Mouse (Mus musculus) liver, embryonic 11.5 days (tissue): ENCODE measurements at regions not wholly inside any gene's neighbourhood (a gene's known extent, or its start where the extent isn't known, plus 50 kb on each side); places are given as distances from the start of the nearest gene placed in this dataset.

ENCODE experiments used
- ATAC-seq: fragments of 200-750 bp; cut with Nextera tagmentation; replicated peaks from 2 replicates; pipeline ENCODE4 v1.8.0; 2017; ENCODE audit warnings: moderate number of reproducible peaks, mild to moderate bottlenecking, moderate TSS enrichment, moderate library complexity; ENCODE audit not compliant: low FRiP score
- DNase-seq: peaks from one replicate; pipeline ENCODE4 v3.0.0-alpha.2; 2017; ENCODE audit warnings: low spot score
- H3K27ac ChIP-seq: fragments of 300-500 bp; sonication (generic); 2 replicates; pipeline ENCODE4 v1.5.1; 2014; ENCODE audit warnings: mild to moderate bottlenecking, low read depth, low read length, control low read depth
- H3K27me3 ChIP-seq: fragments of 300-500 bp; sonication (generic); replicated peaks from 2 replicates; pipeline ENCODE4 v1.6.1; 2014; ENCODE audit warnings: low read length, mixed read lengths; ENCODE audit not compliant: control insufficient read depth, insufficient read depth
- H3K36me3 ChIP-seq: fragments of 300-500 bp; sonication (generic); 2 replicates; pipeline ENCODE4 v1.6.1; 2014; ENCODE audit warnings: mild to moderate bottlenecking, low read length, moderate library complexity, mixed read lengths; ENCODE audit not compliant: control insufficient read depth, insufficient read depth
- H3K4me1 ChIP-seq: fragments of 300-500 bp; sonication (generic); replicated peaks from 2 replicates; pipeline ENCODE4 v1.6.1; 2014; ENCODE audit warnings: low read length, mixed read lengths; ENCODE audit not compliant: control insufficient read depth, insufficient read depth
- H3K4me2 ChIP-seq: fragments of 300-500 bp; sonication (generic); 2 replicates; pipeline ENCODE4 v1.6.1; 2014; ENCODE audit warnings: mild to moderate bottlenecking, control low read depth, moderate library complexity
- H3K4me3 ChIP-seq: fragments of 300-500 bp; sonication (generic); 2 replicates; pipeline ENCODE4 v1.5.1; 2014; ENCODE audit warnings: low read depth, low read length, control low read depth
- H3K9ac ChIP-seq: fragments of 300-500 bp; sonication (generic); 2 replicates; pipeline ENCODE4 v1.6.1; 2014; ENCODE audit warnings: low read depth, low read length, control low read depth
- H3K9me3 ChIP-seq: fragments of 300-500 bp; sonication (generic); 2 replicates; pipeline ENCODE4 v1.6.1; 2016; ENCODE audit warnings: low read length, inconsistent platforms, mixed read lengths; ENCODE audit not compliant: control insufficient read depth
- WGBS: fragments of 180-500 bp; shearing (Covaris S2); extraction: QIAGEN DNeasy Blood & Tissue Kit; methylation state at CpG from one replicate; pipeline ENCODE4 v1.1.7; 2014; 5-methylcytosine and 5-hydroxymethylcytosine counted together

DNA sequence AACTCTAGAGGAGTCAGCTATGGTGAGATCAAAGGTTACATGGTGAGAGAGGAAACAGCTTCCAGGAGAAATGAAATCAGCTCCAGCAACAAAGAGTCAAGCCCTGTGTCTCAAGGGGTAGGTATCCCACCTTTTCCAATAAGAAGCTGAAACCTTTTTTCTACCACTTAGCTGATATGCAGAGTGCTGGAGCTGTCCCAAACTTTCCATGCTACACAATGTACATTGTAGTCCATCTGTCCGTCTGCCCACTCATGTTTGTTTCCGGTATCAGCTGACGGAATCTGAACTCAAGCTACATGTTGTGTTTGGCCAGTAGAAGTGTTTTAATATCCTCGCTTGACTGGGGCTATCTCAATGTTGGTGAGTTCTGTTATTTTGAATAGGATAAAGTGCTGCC lies 83.6 kb upstream of the Ngf start:
- DNase-seq (no peak), ATAC-seq (no peak)
- H3K4me3 ChIP-seq, result no peak overlapping the region
- H3K27ac ChIP-seq, result no peak overlapping the region
- no peaks in the 10 kb centered on the region for H3K36me3 ChIP-seq
- 90% methylated on average over 4 of the region's 4 CpGs for WGBS
- no peak overlapping the region for H3K4me2 ChIP-seq
- H3K9me3 ChIP-seq, result no peaks in the 10 kb centered on the region
- H3K27me3 ChIP-seq, result no peaks in the 10 kb centered on the region
- H3K4me1 ChIP-seq, result no peaks in the 10 kb centered on the region
- no peak overlapping the region for H3K9ac ChIP-seq

DNA sequence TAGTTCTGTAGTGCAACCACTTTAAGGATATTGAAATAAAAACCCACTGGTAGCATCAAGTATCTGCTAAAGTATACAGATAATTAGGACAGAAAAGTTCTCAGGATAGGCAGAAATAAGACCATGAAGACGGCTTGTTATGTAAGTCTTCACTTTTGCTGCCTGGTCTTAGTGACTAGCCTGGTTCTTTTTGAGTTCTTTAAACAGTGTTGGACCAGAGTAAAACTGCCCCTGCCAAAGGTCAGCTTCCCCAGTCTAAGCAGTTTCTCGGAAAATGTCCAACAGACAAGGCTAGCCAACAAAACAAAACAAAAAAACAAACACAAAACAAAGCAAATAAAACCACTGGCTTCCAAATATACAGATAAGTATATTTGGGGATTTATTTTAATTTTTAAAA lies 85.1 kb upstream of the Ngf start:
- Histone ChIP-seq H3K4me1 (no peaks in the 10 kb centered on the region), H3K27me3 (no peaks in the 10 kb centered on the region), H3K4me2 (no peak overlapping the region), H3K4me3 (no peak overlapping the region), H3K9me3 (no peaks in the 10 kb centered on the region), H3K27ac (no peak overlapping the region), H3K36me3 (no peaks in the 10 kb centered on the region), H3K9ac (no peak overlapping the region)
- ATAC-seq (no peak), DNase-seq (no peak)
- 69% methylated on average over 2 of the region's 2 CpGs for WGBS

GRCm38 (mm10) chr3:102383671-102384070 lies 86.0 kb upstream of the Ngf start:
- 50% methylated on average over 8 of the region's 8 CpGs for WGBS
- H3K4me2 ChIP-seq, result no peak overlapping the region
- no peaks in the 10 kb centered on the region for H3K36me3 ChIP-seq
- DNase-seq, result no peak
- H3K27ac ChIP-seq, result no peak overlapping the region
- ATAC-seq, result no peak
- H3K4me3 ChIP-seq, result no peak overlapping the region
- no peaks in the 10 kb centered on the region for H3K27me3 ChIP-seq
- H3K9ac ChIP-seq, result no peak overlapping the region
- H3K9me3 ChIP-seq, result no peaks in the 10 kb centered on the region
- H3K4me1 ChIP-seq, result no peaks in the 10 kb centered on the region

DNA sequence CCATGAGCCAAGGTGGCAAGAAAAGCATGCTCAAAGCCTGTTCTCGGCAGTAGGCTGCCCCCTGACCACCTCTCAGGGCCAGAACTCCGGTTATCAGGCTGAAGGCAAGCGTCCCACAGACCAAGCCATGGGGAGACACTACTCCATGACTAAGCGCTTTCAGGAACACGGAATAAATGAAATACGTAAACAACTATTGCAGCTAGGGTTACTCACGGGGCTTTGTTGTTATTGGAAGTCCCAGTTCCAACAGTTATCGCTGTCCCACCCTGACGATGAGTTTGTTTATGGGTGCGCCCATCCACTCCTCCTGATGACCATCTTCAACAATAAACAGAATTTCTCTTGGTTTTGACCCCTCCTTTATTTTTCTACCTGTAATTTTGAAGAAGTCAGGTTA lies 88.0 kb upstream of the Ngf start:
- no peak overlapping the region for H3K27ac ChIP-seq
- 85% methylated on average over 10 of the region's 10 CpGs for WGBS

DNA sequence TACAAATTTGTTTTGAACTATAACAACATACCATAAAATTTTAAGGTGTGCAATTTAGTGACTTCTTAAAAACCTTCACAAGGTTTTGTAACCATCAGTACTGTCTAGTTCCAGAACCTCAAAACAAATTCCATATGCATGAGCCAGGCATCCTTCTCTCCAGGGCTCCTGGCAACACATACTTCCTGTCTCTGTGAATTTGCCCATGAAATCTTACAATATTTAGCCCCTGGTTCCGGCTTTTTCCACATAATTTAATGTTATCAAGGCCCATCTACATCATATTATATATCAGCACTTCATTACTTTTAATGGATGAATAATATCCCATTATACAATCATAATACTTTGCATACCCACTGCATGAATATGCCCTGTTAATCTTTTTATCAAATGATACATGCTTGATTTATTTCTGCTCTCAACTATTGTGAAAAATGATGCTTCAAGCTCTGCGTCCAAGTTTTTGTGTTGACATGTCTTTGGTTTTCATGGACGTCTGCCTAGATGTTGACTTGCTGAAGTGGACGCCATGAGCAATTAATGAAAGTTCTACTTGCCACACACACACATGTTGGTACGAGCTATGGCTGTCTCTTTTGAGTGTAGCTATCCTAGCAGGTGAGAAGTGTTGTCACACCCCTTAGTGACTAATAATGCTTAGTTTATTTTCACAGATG lies 95.2 kb upstream of the Ngf start:
- Histone ChIP-seq H3K36me3 (no peaks in the 10 kb centered on the region), H3K4me3 (no peak overlapping the region), H3K4me1 (no peaks in the 10 kb centered on the region), H3K4me2 (no peak overlapping the region), H3K9me3 (no peaks in the 10 kb centered on the region), H3K27me3 (no peaks in the 10 kb centered on the region), H3K9ac (no peak overlapping the region), H3K27ac (no peak overlapping the region)
- DNase-seq, result no peak
- ATAC-seq, result no peak
- WGBS, result 79% methylated on average over 5 of the region's 5 CpGs

More for the DNA sequence above, 88.0 kb upstream of the Ngf start:
- DNase-seq, result no peak
- Histone ChIP-seq H3K4me1 (no peaks in the 10 kb centered on the region), H3K9me3 (no peaks in the 10 kb centered on the region), H3K36me3 (no peaks in the 10 kb centered on the region), H3K4me2 (no peak overlapping the region), H3K4me3 (no peak overlapping the region), H3K27me3 (no peaks in the 10 kb centered on the region), H3K9ac (no peak overlapping the region)
- ATAC-seq, result no peak

GRCm38 (mm10) chr3:102372205-102372899 lies 97.4 kb upstream of the Ngf start:
- DNase-seq (no peak), ATAC-seq (no peak)
- Histone ChIP-seq H3K9me3 (no peaks in the 10 kb centered on the region), H3K4me3 (no peak overlapping the region), H3K27ac (no peak overlapping the region), H3K27me3 (no peaks in the 10 kb centered on the region), H3K36me3 (no peaks in the 10 kb centered on the region), H3K4me1 (no peaks in the 10 kb centered on the region), H3K4me2 (no peak overlapping the region), H3K9ac (no peak overlapping the region)
- 66% methylated on average over 8 of the region's 8 CpGs for WGBS

DNA sequence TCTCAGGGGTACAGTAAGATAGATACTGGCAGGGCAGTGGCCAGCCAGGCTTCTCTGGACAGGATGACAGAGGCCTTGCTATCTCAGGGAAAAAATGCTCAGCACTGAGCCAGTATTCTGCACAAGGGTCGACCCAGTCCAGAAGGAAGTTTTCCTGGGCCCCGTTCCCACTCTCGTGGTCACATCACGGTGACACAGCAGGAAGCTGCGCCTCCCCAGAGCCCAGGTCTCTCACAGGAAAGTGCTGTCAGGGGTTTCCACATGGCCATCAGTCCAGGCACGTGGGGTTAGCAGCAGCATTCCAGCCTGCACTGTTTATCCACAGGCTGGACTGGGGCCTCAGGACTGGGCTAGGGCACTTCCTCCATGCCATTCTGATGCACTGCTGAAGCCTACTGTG lies 103.5 kb upstream of the Ngf start:
- Histone ChIP-seq H3K27ac (no peak overlapping the region), H3K27me3 (no peaks in the 10 kb centered on the region), H3K4me2 (no peak overlapping the region), H3K4me1 (no peaks in the 10 kb centered on the region; the same call in 1 of the 2 replicates), H3K4me3 (no peak overlapping the region), H3K36me3 (no peaks in the 10 kb centered on the region), H3K9me3 (no peaks in the 10 kb centered on the region), H3K9ac (no peak overlapping the region)
- WGBS, result 38% methylated on average over 6 of the region's 6 CpGs
- no peak for ATAC-seq
- no peak for DNase-seq

- no peak for ATAC-seq
- H3K27ac ChIP-seq, result no peak overlapping the region
- no peaks in the 10 kb centered on the region for H3K36me3 ChIP-seq
- no peaks in the 10 kb centered on the region for H3K27me3 ChIP-seq
- DNase-seq, result no peak
- H3K4me3 ChIP-seq, result no peak overlapping the region
- no peak overlapping the region for H3K9ac ChIP-seq
- WGBS, result 81% methylated on average over 5 of the region's 5 CpGs
- H3K9me3 ChIP-seq, result no peaks in the 10 kb centered on the region
- no peak overlapping the region for H3K4me2 ChIP-seq
- no peaks in the 10 kb centered on the region; the same call in 1 of the 2 replicates for H3K4me1 ChIP-seq
These were observed 105.3 kb upstream of the Ngf start for GRCm38 (mm10) chr3:102364326-102364935.
